Mouse (Mus musculus) heart, embryonic 10.5 days (tissue): ENCODE measurements around the gene Prr29. TPM values are rescaled to one million over a fixed set of nuclear protein-coding genes. Genes with fewer than 3 reads are reported as not detected.
A peak's percentile ranks its signal among the peaks of the same experiment; 100 is the strongest.

Experiments used
- DNase-seq: peaks from one replicate; pipeline ENCODE4 v3.0.0-alpha.2; 2017; ENCODE audit warnings: low spot score
- H3K27ac ChIP-seq: fragments of 300-500 bp; sonication (generic); 2 replicates; pipeline ENCODE4 v1.5.1; 2016; ENCODE audit warnings: mild to moderate bottlenecking
- H3K27me3 ChIP-seq: fragments of 300-500 bp; sonication (generic); 2 replicates; pipeline ENCODE4 v1.6.1; 2016; ENCODE audit warnings: mild to moderate bottlenecking; ENCODE audit not compliant: poor library complexity, insufficient read depth, severe bottlenecking
- H3K36me3 ChIP-seq: fragments of 300-500 bp; sonication (generic); 2 replicates; pipeline ENCODE4 v1.6.1; 2016; ENCODE audit warnings: mild to moderate bottlenecking, moderate library complexity
- H3K4me1 ChIP-seq: fragments of 300-500 bp; sonication (generic); 2 replicates; pipeline ENCODE4 v1.6.1; 2016; ENCODE audit warnings: mild to moderate bottlenecking
- H3K4me3 ChIP-seq: fragments of 300-500 bp; sonication (generic); 2 replicates; pipeline ENCODE4 v1.5.1; 2016; ENCODE audit warnings: mild to moderate bottlenecking, moderate library complexity
- H3K9me3 ChIP-seq: fragments of 300-500 bp; sonication (generic); 2 replicates; pipeline ENCODE4 v1.6.1; 2016; ENCODE audit warnings: mild to moderate bottlenecking, moderate library complexity
- WGBS: fragments of 180-500 bp; shearing (Covaris S2); methylation state at CpG from one replicate; pipeline ENCODE4 v1.1.7; 2016; 5-methylcytosine and 5-hydroxymethylcytosine counted together
- polyA plus RNA-seq: library from polyadenylated mRNA; unstranded; fragments of >200 nt; fragmentation: Nextera tagmentation; extraction: Ambion mirVana; gene quantifications from 2 replicates; pipeline ENCODE4 v1.2.1, GENCODE M21; 2016

Prr29 gene
- polyA plus RNA-seq, 1 experiment from 2014 or later, result 0.11 TPM

- H3K4me1 ChIP-seq, result peaks cover 11% of the 10 kb centered on the region
- no peak overlapping the region for H3K27ac ChIP-seq
- no peak overlapping the region for H3K4me3 ChIP-seq
- no peaks in the 10 kb centered on the region for H3K27me3 ChIP-seq
- WGBS, result 39% methylated on average over 4 of the region's 4 CpGs
- H3K9me3 ChIP-seq, result no peaks in the 10 kb centered on the region
- peaks cover 23% of the 10 kb centered on the region for H3K36me3 ChIP-seq
- peak; percentile 92 for DNase-seq
These were observed 53.4 kb downstream of the Prr29 start for GRCm38 (mm10) chr11:106418622-106419196.

- H3K27ac ChIP-seq, result peak overlapping the region; percentile 47; the same call in 1 of the 2 replicates
- DNase-seq, result no peak
These were observed 54.2 kb downstream of the Prr29 start for GRCm38 (mm10) chr11:106419262-106420102.

DNA sequence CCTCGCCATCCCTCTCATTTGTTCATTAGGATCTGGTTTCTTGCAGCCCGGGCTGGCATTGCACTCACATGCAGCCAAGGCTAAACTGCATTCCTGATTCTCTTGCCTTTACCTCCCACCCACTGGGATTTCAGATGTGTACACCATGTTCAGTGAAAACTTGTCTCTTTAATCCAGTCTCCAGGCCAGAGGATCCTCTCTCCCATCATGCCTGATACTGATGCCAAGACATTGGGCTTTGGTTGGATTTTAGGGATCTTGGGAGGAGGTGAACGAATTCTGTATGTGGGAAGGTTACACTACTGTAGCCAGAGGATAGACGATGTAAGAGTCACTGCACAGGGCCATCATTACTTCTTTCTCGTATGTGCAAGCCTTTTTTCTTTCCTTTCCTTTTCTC lies 59.9 kb downstream of the Prr29 start:
- Histone ChIP-seq H3K27ac (no peak overlapping the region), H3K9me3 (no peaks in the 10 kb centered on the region), H3K27me3 (no peaks in the 10 kb centered on the region), H3K4me1 (peaks cover 7% of the 10 kb centered on the region), H3K36me3 (peaks cover 29% of the 10 kb centered on the region), H3K4me3 (no peak overlapping the region)
- WGBS, result 89% methylated on average over 5 of the region's 5 CpGs
- DNase-seq, result peak; percentile 65

More at GRCm38 (mm10) chr11:106419262-106420102, 54.2 kb downstream of the Prr29 start:
- Histone ChIP-seq H3K4me3 (no peak overlapping the region), H3K36me3 (peaks cover 20% of the 10 kb centered on the region), H3K4me1 (peaks cover 11% of the 10 kb centered on the region), H3K9me3 (no peaks in the 10 kb centered on the region), H3K27me3 (no peaks in the 10 kb centered on the region)
- 77% methylated on average over 9 of the region's 9 CpGs for WGBS

DNA sequence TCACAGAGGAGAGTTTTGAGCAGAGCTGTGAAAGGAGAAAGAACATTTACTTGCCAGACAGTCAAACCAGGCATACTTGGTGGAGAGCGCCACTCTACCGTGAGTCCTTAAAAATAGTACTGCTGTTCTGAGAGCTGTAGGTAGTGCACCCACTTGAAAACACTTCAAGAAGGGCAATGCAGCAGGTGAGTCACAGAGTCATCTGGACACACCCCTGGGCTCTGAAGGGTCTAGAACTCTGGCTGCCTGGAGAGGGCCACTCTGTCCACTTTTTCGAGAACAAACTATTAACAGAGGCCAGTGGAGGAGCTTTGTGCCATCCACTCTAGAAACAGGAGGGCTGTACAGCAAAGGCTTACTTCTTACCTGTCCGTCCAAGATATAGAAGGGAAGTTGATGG lies 61.2 kb downstream of the Prr29 start:
- H3K27me3 ChIP-seq, result no peaks in the 10 kb centered on the region
- H3K4me1 ChIP-seq, result peaks cover 7% of the 10 kb centered on the region
- no peak overlapping the region for H3K4me3 ChIP-seq
- no peak overlapping the region for H3K27ac ChIP-seq
- peaks cover 23% of the 10 kb centered on the region for H3K36me3 ChIP-seq
- WGBS, result 58% methylated on average over 4 of the region's 4 CpGs
- H3K9me3 ChIP-seq, result no peaks in the 10 kb centered on the region
- DNase-seq, result no peak

Other genes with a start within 250 kb of the Prr29 start
- gene Gm10840, start 204.6 kb upstream of the Prr29 start, polyA plus RNA-seq, result not detected in 2 replicates
- 172 and 261 TPM in 2 replicates for gene Limd2, start 204.6 kb upstream of the Prr29 start, polyA plus RNA-seq
- 26.4 and 27.4 TPM in 2 replicates for gene Strada, start 163.3 kb upstream of the Prr29 start, polyA plus RNA-seq
- 85.0 and 91.2 TPM in 2 replicates for gene Ccdc47, start 149.1 kb upstream of the Prr29 start, polyA plus RNA-seq
- gene Ddx42, start 148.5 kb upstream of the Prr29 start, polyA plus RNA-seq, result 63.7 and 70.3 TPM in 2 replicates
- 55.9 and 71.1 TPM in 2 replicates for gene Ftsj3, start 109.4 kb upstream of the Prr29 start, polyA plus RNA-seq
- 330 and 386 TPM in 2 replicates for gene Psmc5, start 109.3 kb upstream of the Prr29 start, polyA plus RNA-seq
- gene Smarcd2, start 92.5 kb upstream of the Prr29 start, polyA plus RNA-seq, result 20.9 and 36.2 TPM in 2 replicates
- gene Tcam1, start 88.8 kb upstream of the Prr29 start, polyA plus RNA-seq, result 0.18 and 0.40 TPM in 2 replicates
- not detected in 2 replicates for gene Gh, start 63.6 kb upstream of the Prr29 start, polyA plus RNA-seq
- 0.39 and 0.87 TPM in 2 replicates for gene Cd79b, start 50.7 kb upstream of the Prr29 start, polyA plus RNA-seq
- gene Scn4a, start 12.2 kb upstream of the Prr29 start, polyA plus RNA-seq, result 0.20 and 0.44 TPM in 2 replicates
- 58.8 and 69.1 TPM in 2 replicates for gene Icam2, start 22.6 kb downstream of the Prr29 start, polyA plus RNA-seq
- gene Ern1, start 122.4 kb downstream of the Prr29 start, polyA plus RNA-seq, result 5.3 and 5.5 TPM in 2 replicates
- 12.5 and 17.9 TPM in 2 replicates for gene Tex2, start 248.0 kb downstream of the Prr29 start, polyA plus RNA-seq